Mouse (Mus musculus) liver, adult 2 months (tissue): ENCODE data around the gene Ugt1a10. TPM values are rescaled to one million over a fixed set of nuclear protein-coding genes. Genes with fewer than 3 reads are reported as not detected.
"Not testable (repeated sequence)": the region's sequence is repeated elsewhere in the genome, so short reads cannot be mapped to it uniquely, and the experiment has no call there.

ENCODE experiments used
- DNase-seq: peaks from one replicate; pipeline ENCODE4 v3.0.0-alpha.2; 2011; ENCODE audit warnings: low read depth, low spot score; ENCODE audit errors: extremely low read depth
- H3K27ac ChIP-seq: fragments of 200-500 bp; replicated peaks from 2 replicates; pipeline ENCODE4 v1.5.1; 2012; ENCODE audit warnings: low read depth, mild to moderate bottlenecking, control low read depth, inconsistent platforms, low read length; ENCODE audit not compliant: insufficient read depth
- H3K27me3 ChIP-seq: fragments of 200-500 bp; 2 replicates; pipeline ENCODE4 v1.6.1; 2012; ENCODE audit warnings: mild to moderate bottlenecking, moderate library complexity, low read length, inconsistent platforms; ENCODE audit not compliant: control insufficient read depth, insufficient read depth
- H3K36me3 ChIP-seq: fragments of 200-500 bp; 2 replicates; pipeline ENCODE4 v1.6.1; 2012; ENCODE audit warnings: low read length, inconsistent platforms; ENCODE audit not compliant: control insufficient read depth, insufficient read depth
- H3K4me1 ChIP-seq: fragments of 200-500 bp; 2 replicates; pipeline ENCODE4 v1.6.1; 2011; ENCODE audit warnings: low read length; ENCODE audit not compliant: control insufficient read depth, insufficient read depth
- H3K4me3 ChIP-seq: fragments of 200-500 bp; 2 replicates; pipeline ENCODE4 v1.5.1; 2011; ENCODE audit warnings: low read depth, mild to moderate bottlenecking, control low read depth, low read length, moderate library complexity; ENCODE audit not compliant: insufficient read depth
- H3K79me2 ChIP-seq: fragments of 200-500 bp; 2 replicates; pipeline ENCODE4 v1.6.1; 2012; ENCODE audit warnings: inconsistent platforms, mild to moderate bottlenecking, low read length, moderate library complexity; ENCODE audit not compliant: control insufficient read depth, insufficient read depth
- H3K9ac ChIP-seq: fragments of 200-500 bp; 2 replicates; pipeline ENCODE4 v1.6.1; 2012; ENCODE audit warnings: low read depth, mild to moderate bottlenecking, control low read depth, inconsistent platforms, low read length
- CTCF ChIP-seq: fragments of 200-500 bp; IDR thresholded peaks from 2 replicates; pipeline ENCODE4 v1.5.1; 2011; ENCODE audit warnings: low read depth, low read length, control low read depth
- POLR2A ChIP-seq: fragments of 200-500 bp; IDR thresholded peaks from 2 replicates; pipeline ENCODE4 v1.6.1; 2011; ENCODE audit warnings: low read length, control low read depth; ENCODE audit not compliant: insufficient read depth; ENCODE audit errors: extremely low read depth
- WGBS: fragments of 180-500 bp; shearing (Covaris S2); methylation state at CpG from one replicate; pipeline ENCODE4 v1.1.7; 2018; 5-methylcytosine and 5-hydroxymethylcytosine counted together
- polyA plus RNA-seq: library from polyadenylated mRNA; depleted of rRNA; stranded (reverse); fragments of >200 nt; gene quantifications from 2 replicates; pipeline ENCODE4 v1.2.3, GENCODE M21; 2012
- total RNA-seq: library from RNA; depleted of rRNA; stranded (reverse); fragments of >200 nt; gene quantifications from 2 replicates; pipeline ENCODE4 v1.2.3, GENCODE M21; 2014

Ugt1a10 gene
- total and polyA plus RNA-seq, 2 experiments = 1.2 to 6.4 TPM

DNA sequence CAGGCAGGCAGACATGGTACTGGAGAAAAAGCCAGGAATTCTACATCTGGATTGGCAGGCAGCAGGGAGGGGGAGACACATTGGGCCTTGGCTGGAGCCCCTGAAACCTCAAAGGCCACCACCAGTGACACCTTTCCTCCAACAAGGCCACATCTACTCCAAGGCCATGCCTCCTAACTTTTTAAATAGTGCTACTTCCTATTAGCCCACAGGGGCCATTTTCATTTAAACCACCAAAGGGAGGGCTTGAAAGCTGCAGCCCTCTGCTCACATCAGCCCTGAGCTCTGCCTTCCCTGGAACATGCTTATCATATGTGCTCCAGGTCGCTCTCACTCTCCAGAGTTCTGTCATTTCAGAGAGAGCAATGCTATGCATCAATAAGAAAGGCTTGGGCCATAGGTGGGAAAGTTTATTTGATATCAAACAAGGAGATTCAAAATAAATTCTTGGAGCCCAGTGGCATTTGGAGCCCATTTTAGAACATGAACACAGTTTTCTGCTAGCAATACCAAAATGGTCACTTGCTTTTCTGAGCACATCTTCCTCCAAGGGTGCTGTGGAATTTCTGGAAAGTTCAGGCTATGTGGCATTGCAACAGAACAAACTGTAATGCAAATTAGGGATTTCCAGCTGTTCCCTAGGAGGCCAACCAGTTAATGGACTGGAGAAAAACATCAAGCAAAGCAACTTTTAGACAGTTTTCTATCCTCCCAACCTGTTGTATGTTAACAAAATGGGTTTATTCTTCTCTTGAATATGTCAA lies 49.7 kb downstream of the Ugt1a10 start:
- Histone ChIP-seq H3K79me2 (peaks cover 17% of the 10 kb centered on the region; the same call in 1 of the 2 replicates), H3K4me1 (peaks cover 30% of the 10 kb centered on the region), H3K36me3 (peaks cover 3% of the 10 kb centered on the region; the same call in 1 of the 2 replicates), H3K9ac (peak overlapping the region; percentile 68), H3K27ac (peak overlapping the region; percentile 95), H3K4me3 (peak overlapping the region; percentile 60), H3K27me3 (no peaks in the 10 kb centered on the region)
- 30% methylated on average over 1 of the region's 1 CpGs for WGBS
- peak; percentile 65 for DNase-seq
- TF ChIP-seq POLR2A = no peak
- TF ChIP-seq CTCF = no peak

DNA sequence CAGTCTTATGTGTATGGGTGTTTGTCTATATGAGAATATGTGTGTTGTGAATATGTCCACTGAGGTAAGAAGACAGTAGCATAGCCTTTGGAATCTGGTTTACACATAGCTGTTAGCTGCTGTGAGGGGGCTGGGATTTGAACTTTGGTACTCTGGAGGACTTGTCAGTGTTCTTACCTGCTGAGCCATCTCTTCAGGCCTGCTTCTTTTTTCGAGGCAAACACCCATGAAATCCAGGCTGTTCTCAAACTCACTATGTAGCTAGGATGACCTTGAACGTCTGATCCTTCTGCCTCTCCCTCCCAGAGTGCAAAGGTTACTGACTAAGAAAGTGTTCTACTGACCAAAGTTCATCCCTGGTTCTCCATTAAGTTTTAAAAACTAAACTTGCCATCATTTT lies 50.5 kb downstream of the Ugt1a10 start:
- H3K4me1 ChIP-seq = peaks cover 31% of the 10 kb centered on the region
- H3K36me3 ChIP-seq = peaks cover 3% of the 10 kb centered on the region; the same call in 1 of the 2 replicates
- peaks cover 13% of the 10 kb centered on the region; the same call in 1 of the 2 replicates for H3K79me2 ChIP-seq
- H3K9ac ChIP-seq = no peak overlapping the region
- peak overlapping the region; percentile 95 for H3K27ac ChIP-seq
- peak; percentile 94 for DNase-seq
- no peaks in the 10 kb centered on the region for H3K27me3 ChIP-seq
- TF ChIP-seq CTCF (no peak), POLR2A (no peak)
- H3K4me3 ChIP-seq = peak overlapping the region; percentile 35
- WGBS = 15% methylated on average over 2 of the region's 2 CpGs

DNA sequence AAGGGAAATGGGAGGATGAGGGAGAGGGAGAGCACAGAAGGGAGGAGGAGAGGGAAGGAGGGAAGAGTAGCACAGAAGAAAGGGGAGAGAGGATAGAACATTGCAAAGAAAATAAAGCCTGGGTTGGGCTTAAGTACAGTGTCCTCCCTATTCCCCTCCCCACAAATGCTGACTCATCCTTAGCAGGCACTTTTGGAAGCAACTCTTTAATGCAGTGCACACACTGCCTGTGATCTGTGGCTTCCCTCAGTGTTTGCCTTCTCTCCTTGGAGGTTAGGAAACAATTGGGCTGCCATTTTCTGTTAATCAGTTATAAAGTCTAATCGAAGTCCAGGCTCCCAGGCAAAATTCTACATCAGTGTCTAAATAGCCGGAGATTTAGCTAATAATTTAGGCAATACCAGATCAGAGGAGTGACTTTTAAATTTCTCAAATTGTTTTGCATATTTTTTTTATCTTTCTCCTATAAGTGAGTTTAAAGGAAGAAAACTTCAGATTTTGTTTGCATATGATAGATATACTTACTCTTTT lies 53.9 kb downstream of the Ugt1a10 start:
- 24% methylated on average over 2 of the region's 2 CpGs for WGBS
- Histone ChIP-seq H3K27ac (peak overlapping the region; percentile 80), H3K4me1 (peaks cover 22% of the 10 kb centered on the region), H3K79me2 (peaks cover 15% of the 10 kb centered on the region; the same call in 1 of the 2 replicates)
- not testable (repeated sequence) for H3K4me3 ChIP-seq, H3K9ac ChIP-seq, H3K36me3 ChIP-seq, H3K27me3 ChIP-seq
- DNase-seq = peak; percentile 87

DNA sequence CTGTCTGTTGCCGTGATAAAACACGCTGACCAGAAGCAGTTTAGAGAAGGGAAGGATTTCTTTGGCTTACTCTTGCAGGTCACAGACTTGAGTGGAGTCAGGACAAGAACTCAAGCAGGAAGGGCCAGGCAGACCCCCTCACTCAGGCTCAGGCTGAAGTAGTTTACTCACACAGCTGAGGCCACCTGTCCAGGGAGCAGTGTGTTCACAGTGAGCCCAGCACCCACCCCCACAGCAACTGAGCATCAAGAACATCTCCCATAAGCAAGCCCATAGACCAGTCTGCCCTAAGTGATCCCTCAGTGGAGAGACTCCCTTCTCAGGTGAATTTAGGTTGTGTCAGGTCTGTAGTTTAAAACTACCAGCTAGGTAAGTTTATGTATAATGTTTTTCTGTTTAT lies 54.4 kb downstream of the Ugt1a10 start:
- H3K27me3 ChIP-seq, DNase-seq, H3K36me3 ChIP-seq: not testable (repeated sequence)
- WGBS = 5% methylated on average over 2 of the region's 2 CpGs
- peaks cover 21% of the 10 kb centered on the region for H3K4me1 ChIP-seq
- H3K27ac ChIP-seq = peak overlapping the region; percentile 84
- H3K9ac ChIP-seq = peak overlapping the region; percentile 54
- peak overlapping the region; percentile 21 for H3K4me3 ChIP-seq
- H3K79me2 ChIP-seq = peaks cover 13% of the 10 kb centered on the region; the same call in 1 of the 2 replicates

DNA sequence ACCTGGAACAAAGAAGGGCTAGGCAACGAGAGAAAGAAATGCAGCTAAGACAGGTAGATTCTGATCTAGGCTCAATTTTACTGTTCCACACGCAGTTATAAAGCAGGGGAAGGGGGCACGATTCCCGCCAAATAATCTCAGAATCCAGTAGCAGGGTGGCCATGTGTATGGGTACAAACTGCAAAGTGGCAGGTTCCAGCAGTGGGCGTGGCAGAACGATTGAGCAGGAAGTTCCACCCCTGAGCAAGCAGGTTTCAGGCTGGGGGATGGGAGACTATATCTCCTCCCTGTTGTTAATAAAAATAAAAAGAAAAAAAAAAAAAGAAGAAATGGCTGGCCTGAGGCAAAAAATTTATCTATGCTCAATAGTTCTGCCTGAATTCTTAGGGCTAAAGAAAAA lies 57.6 kb downstream of the Ugt1a10 start:
- not testable (repeated sequence) for H3K27ac ChIP-seq, H3K4me3 ChIP-seq, H3K36me3 ChIP-seq, DNase-seq, H3K27me3 ChIP-seq, H3K4me1 ChIP-seq, H3K9ac ChIP-seq, H3K79me2 ChIP-seq
- 86% methylated on average over 6 of the region's 6 CpGs for WGBS

DNA sequence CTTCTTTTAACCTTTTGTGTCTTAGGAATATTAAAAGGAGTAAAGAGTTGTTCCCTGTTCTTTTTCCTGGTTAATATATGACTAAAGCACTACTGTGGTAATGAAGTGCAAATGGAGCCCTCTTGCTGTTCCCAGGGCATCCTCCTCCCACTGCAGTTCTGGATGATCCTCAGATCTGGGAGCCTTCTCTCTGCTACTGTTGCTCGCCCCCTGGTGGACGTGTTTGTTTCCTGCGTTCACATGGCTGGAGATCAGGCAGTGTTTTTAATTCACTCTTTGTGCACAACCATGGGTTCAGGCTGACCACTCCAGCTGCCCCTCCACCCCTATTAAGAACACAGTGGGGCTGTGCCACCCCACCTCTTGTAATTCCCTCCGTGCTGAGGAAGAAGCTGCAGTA lies 65.4 kb downstream of the Ugt1a10 start:
- TF ChIP-seq CTCF = 0 out of 2 replicates have a peak, but pooled peaks have one; percentile 10
- H3K27me3 ChIP-seq, H3K79me2 ChIP-seq, H3K4me3 ChIP-seq: not testable (repeated sequence)
- Histone ChIP-seq H3K36me3 (peaks cover 11% of the 10 kb centered on the region), H3K9ac (0 out of 2 replicates have a peak overlapping the region, but pooled peaks have one; percentile 11), H3K4me1 (peaks cover 18% of the 10 kb centered on the region), H3K27ac (peak overlapping the region; percentile 47; the same call in 1 of the 2 replicates)
- peak; percentile 55 for DNase-seq
- 20% methylated on average over 4 of the region's 4 CpGs for WGBS

DNA sequence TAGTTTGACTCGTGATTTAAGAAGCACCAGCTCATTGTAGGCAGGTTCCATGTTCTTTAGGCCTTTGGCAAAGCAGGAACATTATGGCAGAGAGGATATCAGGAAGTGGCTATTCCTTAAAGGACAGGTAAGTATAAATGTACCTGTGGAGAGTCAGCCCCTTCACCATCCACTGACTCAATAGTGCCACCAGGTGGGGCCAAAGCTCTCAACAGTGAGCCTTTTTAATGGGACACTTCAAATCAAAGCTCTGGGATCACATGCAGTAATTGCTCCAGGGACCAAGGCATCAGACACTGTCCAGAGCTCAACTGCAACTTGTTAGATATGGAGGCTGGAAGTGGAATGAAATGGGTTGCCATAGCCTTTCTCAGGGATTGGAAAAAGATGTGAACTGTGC lies 66.3 kb downstream of the Ugt1a10 start:
- not testable (repeated sequence) for H3K79me2 ChIP-seq, H3K27me3 ChIP-seq, H3K9ac ChIP-seq, H3K27ac ChIP-seq, H3K4me3 ChIP-seq
- H3K36me3 ChIP-seq = peaks cover 12% of the 10 kb centered on the region
- WGBS = no CpG with 5 or more reads among the region's 1 CpGs
- peak; percentile 53 for DNase-seq
- H3K4me1 ChIP-seq = peaks cover 19% of the 10 kb centered on the region

DNA sequence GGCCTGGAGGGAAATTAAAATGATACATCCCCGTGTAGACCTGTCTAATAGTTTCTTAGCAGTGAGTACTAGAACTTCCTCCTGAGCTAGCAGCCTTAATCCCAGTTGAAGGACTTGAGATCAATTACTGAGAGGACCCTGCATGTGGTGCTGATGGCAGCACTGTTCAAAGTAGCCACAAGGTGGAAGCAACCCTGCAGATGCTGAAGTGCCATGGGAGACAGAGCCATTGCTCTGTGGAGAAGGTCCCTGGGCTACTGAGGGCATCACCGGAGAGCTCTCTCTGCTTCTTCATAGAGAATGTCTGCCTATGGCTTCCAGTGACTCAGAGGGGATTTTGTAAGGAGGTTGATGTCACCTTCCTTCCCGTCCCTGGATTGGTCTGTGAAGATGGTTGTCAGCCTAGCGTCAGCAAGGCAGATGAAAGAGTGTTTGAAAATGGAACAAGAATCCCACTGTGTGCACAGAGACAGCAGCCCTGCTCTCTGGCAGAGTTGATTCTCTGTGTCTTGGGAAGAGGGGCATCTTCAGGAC lies 70.7 kb downstream of the Ugt1a10 start:
- not testable (repeated sequence) for H3K27me3 ChIP-seq, H3K27ac ChIP-seq, H3K4me3 ChIP-seq, DNase-seq, H3K9ac ChIP-seq
- Histone ChIP-seq H3K36me3 (peaks cover 14% of the 10 kb centered on the region), H3K4me1 (peaks cover 25% of the 10 kb centered on the region), H3K79me2 (peaks cover 15% of the 10 kb centered on the region)
- 84% methylated on average over 4 of the region's 4 CpGs for WGBS
